Mouse (Mus musculus) embryonic facial prominence, embryonic 14.5 days (tissue): ENCODE data around the gene Nprl3. TPM values are rescaled to one million over a fixed set of nuclear protein-coding genes. Genes with fewer than 3 reads are reported as not detected.

Experiments
- ATAC-seq: fragments of 200-750 bp; cut with Nextera tagmentation; 2 replicates; pipeline ENCODE4 v1.8.0; 2017; ENCODE audit warnings: low read depth, moderate number of reproducible peaks, moderate TSS enrichment
- DNase-seq: peaks from one replicate; pipeline ENCODE4 v3.0.0-alpha.2; 2015; ENCODE audit warnings: low spot score
- H3K27ac ChIP-seq: fragments of 300-500 bp; sonication (generic); replicated peaks from 2 replicates; pipeline ENCODE4 v1.5.1; 2014; ENCODE audit warnings: low read depth, mild to moderate bottlenecking, low read length, moderate library complexity
- H3K27me3 ChIP-seq: fragments of 300-500 bp; sonication (generic); replicated peaks from 2 replicates; pipeline ENCODE4 v1.6.1; 2014; ENCODE audit warnings: low read length; ENCODE audit not compliant: control insufficient read depth, insufficient read depth
- H3K36me3 ChIP-seq: fragments of 300-500 bp; sonication (generic); 2 replicates; pipeline ENCODE4 v1.6.1; 2014; ENCODE audit warnings: low read length, mixed read lengths; ENCODE audit not compliant: control insufficient read depth, insufficient read depth
- H3K4me1 ChIP-seq: fragments of 300-500 bp; sonication (generic); 2 replicates; pipeline ENCODE4 v1.6.1; 2014; ENCODE audit warnings: antibody characterized with exemption, low read length; ENCODE audit not compliant: control insufficient read depth, insufficient read depth
- H3K4me2 ChIP-seq: fragments of 300-500 bp; sonication (generic); 2 replicates; pipeline ENCODE4 v1.6.1; 2014; ENCODE audit warnings: low read depth, mild to moderate bottlenecking, low read length, moderate library complexity, mixed read lengths
- H3K4me3 ChIP-seq: fragments of 300-500 bp; sonication (generic); 2 replicates; pipeline ENCODE4 v1.5.1; 2014; ENCODE audit warnings: low read depth, mild to moderate bottlenecking, low read length
- H3K9ac ChIP-seq: fragments of 300-500 bp; sonication (generic); 2 replicates; pipeline ENCODE4 v1.6.1; 2014; ENCODE audit warnings: low read depth, mild to moderate bottlenecking, low read length, moderate library complexity, mixed read lengths
- H3K9me3 ChIP-seq: fragments of 300-500 bp; sonication (generic); 2 replicates; pipeline ENCODE4 v1.6.1; 2016; ENCODE audit warnings: low read length; ENCODE audit not compliant: control insufficient read depth
- WGBS: fragments of 180-500 bp; shearing (Covaris S2); extraction: QIAGEN DNeasy Blood & Tissue Kit; methylation state at CpG from one replicate; pipeline ENCODE4 v1.1.7; 2014; 5-methylcytosine and 5-hydroxymethylcytosine counted together
- polyA plus RNA-seq: library from polyadenylated mRNA; unstranded; fragments of >200 nt; fragmentation: Nextera tagmentation; extraction: Ambion mirVana; gene quantifications from 2 replicates; pipeline ENCODE4 v1.2.1, GENCODE M21; 2014

The Nprl3 gene
- polyA plus RNA-seq, 1 experiment from 2014 or later, result 22.3 TPM

GRCm38 (mm10) chr11:32278458-32278957, 11.0 kb upstream of the Nprl3 start:
- Histone ChIP-seq H3K4me3 (no peak overlapping the region), H3K9me3 (no peaks in the 10 kb centered on the region), H3K4me2 (no peak overlapping the region), H3K27me3 (peaks cover 4% of the 10 kb centered on the region), H3K4me1 (no peaks in the 10 kb centered on the region), H3K9ac (no peak overlapping the region), H3K27ac (no peak overlapping the region), H3K36me3 (no peaks in the 10 kb centered on the region)
- DNase-seq (no peak), ATAC-seq (no peak)
- WGBS, result 82% methylated on average over 12 of the region's 12 CpGs

GRCm38 (mm10) chr11:32277736-32278457, 10.4 kb upstream of the Nprl3 start:
- Histone ChIP-seq H3K27ac (no peak overlapping the region), H3K9me3 (no peaks in the 10 kb centered on the region), H3K4me3 (no peak overlapping the region), H3K4me2 (no peak overlapping the region), H3K9ac (no peak overlapping the region), H3K27me3 (peaks cover 4% of the 10 kb centered on the region), H3K36me3 (no peaks in the 10 kb centered on the region), H3K4me1 (no peaks in the 10 kb centered on the region)
- WGBS, result 73% methylated on average over 21 of the region's 21 CpGs
- DNase-seq, result no peak
- ATAC-seq, result no peak

- no peak within 1 kb of the TSS for H3K4me2 ChIP-seq
- DNase-seq (no peak), ATAC-seq (no peak)
- peaks cover 4% of the 10 kb centered on the region for H3K27me3 ChIP-seq
- no peak within 1 kb of the TSS for H3K4me3 ChIP-seq
- H3K27ac ChIP-seq, result no peak within 1 kb of the TSS
- no peaks in the 10 kb centered on the region for H3K36me3 ChIP-seq
- H3K9ac ChIP-seq, result no peak within 1 kb of the TSS
- H3K4me1 ChIP-seq, result no peaks in the 10 kb centered on the region
- WGBS, result 75% methylated on average over 3 of the region's 3 CpGs
- H3K9me3 ChIP-seq, result no peaks in the 10 kb centered on the region
Measured at GRCm38 (mm10) chr11:32276347-32276746, 8.8 kb upstream of the Nprl3 start, which contains the start of gene Hba-x. TSS of gene Hba-x (plus strand) at chr11:32276400.

- DNase-seq (no peak), ATAC-seq (no peak)
- H3K27ac ChIP-seq, result no peak overlapping the region
- no peak overlapping the region for H3K4me2 ChIP-seq
- no peaks in the 10 kb centered on the region for H3K9me3 ChIP-seq
- no peak overlapping the region for H3K4me3 ChIP-seq
- H3K27me3 ChIP-seq, result no peaks in the 10 kb centered on the region
- WGBS, result 43% methylated on average over 4 of the region's 4 CpGs
- H3K36me3 ChIP-seq, result no peaks in the 10 kb centered on the region
- no peaks in the 10 kb centered on the region; the same call in 1 of the 2 replicates for H3K4me1 ChIP-seq
- H3K9ac ChIP-seq, result no peak overlapping the region
Measured at GRCm38 (mm10) chr11:32271178-32271577, 3.7 kb upstream of the Nprl3 start.

- no peak overlapping the region for H3K4me3 ChIP-seq
- no peak overlapping the region for H3K9ac ChIP-seq
- H3K27ac ChIP-seq, result no peak overlapping the region
- no peaks in the 10 kb centered on the region for H3K36me3 ChIP-seq
- no peak overlapping the region for H3K4me2 ChIP-seq
- ATAC-seq, result no peak
- H3K4me1 ChIP-seq, result peaks cover 5% of the 10 kb centered on the region
- H3K27me3 ChIP-seq, result no peaks in the 10 kb centered on the region
- 79% methylated on average over 5 of the region's 5 CpGs for WGBS
- no peak for DNase-seq
- no peaks in the 10 kb centered on the region for H3K9me3 ChIP-seq
Measured at GRCm38 (mm10) chr11:32268952-32269351, 1.4 kb upstream of the Nprl3 start.

- peak overlapping the region; percentile 90 for H3K9ac ChIP-seq
- no peaks in the 10 kb centered on the region for H3K36me3 ChIP-seq
- peak overlapping the region; percentile 79 for H3K4me3 ChIP-seq
- no peaks in the 10 kb centered on the region for H3K9me3 ChIP-seq
- DNase-seq, result no peak
- no peaks in the 10 kb centered on the region for H3K27me3 ChIP-seq
- ATAC-seq, result no peak
- 18% methylated on average over 4 of the region's 5 CpGs for WGBS
- H3K27ac ChIP-seq, result peak overlapping the region; percentile 93
- peaks cover 5% of the 10 kb centered on the region for H3K4me1 ChIP-seq
- H3K4me2 ChIP-seq, result peak overlapping the region; percentile 62
Measured at GRCm38 (mm10) chr11:32267964-32268363, 457 bp upstream of the Nprl3 start.

- ATAC-seq (no peak), DNase-seq (no peak)
- WGBS, result 23% methylated on average over 6 of the region's 6 CpGs
- no peaks in the 10 kb centered on the region for H3K27me3 ChIP-seq
- peak overlapping the region; percentile 93 for H3K27ac ChIP-seq
- 0 out of 2 replicates have a peak, but pooled peaks cover 5% of the 10 kb centered on the region for H3K36me3 ChIP-seq
- peak overlapping the region; percentile 62 for H3K4me2 ChIP-seq
- H3K9ac ChIP-seq, result peak overlapping the region; percentile 90
- peaks cover 5% of the 10 kb centered on the region for H3K4me1 ChIP-seq
- peak overlapping the region; percentile 79 for H3K4me3 ChIP-seq
- H3K9me3 ChIP-seq, result no peaks in the 10 kb centered on the region
Measured at GRCm38 (mm10) chr11:32266776-32267175, 731 bp downstream of the Nprl3 start.

GRCm38 (mm10) chr11:32266194-32266593, 1.3 kb downstream of the Nprl3 start:
- H3K9ac ChIP-seq, result no peak overlapping the region
- DNase-seq, result no peak
- 92% methylated on average over 6 of the region's 6 CpGs for WGBS

More at GRCm38 (mm10) chr11:32266194-32266593, 1.3 kb downstream of the Nprl3 start:
- Histone ChIP-seq H3K27ac (no peak overlapping the region), H3K27me3 (no peaks in the 10 kb centered on the region), H3K4me1 (peaks cover 5% of the 10 kb centered on the region), H3K4me2 (no peak overlapping the region), H3K9me3 (no peaks in the 10 kb centered on the region), H3K36me3 (0 out of 2 replicates have a peak, but pooled peaks cover 9% of the 10 kb centered on the region), H3K4me3 (no peak overlapping the region)
- no peak for ATAC-seq
